Mouse (Mus musculus): ENCODE data around the gene Aldh3b1. TPM values are rescaled to one million over a fixed set of nuclear protein-coding genes. Genes with fewer than 3 reads are reported as not detected.
"Not testable (repeated sequence)": the region's sequence is repeated elsewhere in the genome, so short reads cannot be mapped to it uniquely, and the experiment has no call there.

Gene Aldh3b1
- total RNA-seq (2021) = 1 to 10 TPM; 1.8 to 2.0 TPM
- long read RNA-seq, experiment 1, partial matches to known transcripts = 1 of 4 reads
- long read RNA-seq, experiment 1, other reads (novel, unspliced or antisense) = 3 of 4 reads
- long read RNA-seq, experiment 2, partial matches to known transcripts = 0 of 3 reads
- long read RNA-seq, experiment 2, other reads (novel, unspliced or antisense) = 2 of 3 reads

DNA sequence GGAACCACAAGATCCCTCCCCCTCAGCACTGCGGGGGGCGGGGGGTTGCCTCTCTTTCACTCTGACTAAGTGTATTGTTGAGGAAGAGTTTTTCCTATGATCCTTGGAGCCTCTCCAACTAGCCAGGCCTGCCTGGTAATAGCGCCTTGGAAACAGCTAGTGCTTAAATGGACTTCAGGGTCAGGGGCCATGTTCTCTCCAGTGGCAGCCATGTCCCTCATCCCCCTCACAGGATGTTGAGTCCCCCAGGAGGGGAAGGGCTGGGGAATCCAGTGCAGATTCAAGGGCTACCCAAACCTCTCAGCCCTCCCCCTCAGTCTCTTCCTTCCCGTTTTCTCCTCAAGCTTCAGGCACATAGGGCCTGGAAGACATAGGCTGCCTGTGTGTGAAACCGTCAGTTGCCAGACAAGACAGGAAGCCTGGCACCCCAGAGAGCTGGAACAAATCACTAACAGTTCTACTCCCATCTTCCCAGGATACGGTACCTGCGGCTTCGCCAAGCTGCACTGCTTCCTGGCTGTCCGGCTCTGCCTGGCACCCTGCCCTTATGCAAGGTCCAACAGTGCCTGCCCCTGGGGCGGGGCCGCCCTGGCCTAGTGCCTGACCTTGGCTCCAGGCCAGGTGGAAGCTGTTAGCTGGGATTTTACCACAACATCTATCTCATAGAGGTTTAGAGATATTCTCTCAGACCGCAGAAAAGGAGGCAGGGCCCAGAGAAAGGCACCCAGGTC is at the start of gene Aldh3b1:
Gene Aldh3b1 (minus strand): TSS at position 598 of the 731 bp plus-strand sequence.
- intact Hi-C loops (cut with DNase I) = no loop called here
- DNase-seq (ENCODE audit: low spot score in 2 of 2) = peak; percentile 61 to 63

DNA sequence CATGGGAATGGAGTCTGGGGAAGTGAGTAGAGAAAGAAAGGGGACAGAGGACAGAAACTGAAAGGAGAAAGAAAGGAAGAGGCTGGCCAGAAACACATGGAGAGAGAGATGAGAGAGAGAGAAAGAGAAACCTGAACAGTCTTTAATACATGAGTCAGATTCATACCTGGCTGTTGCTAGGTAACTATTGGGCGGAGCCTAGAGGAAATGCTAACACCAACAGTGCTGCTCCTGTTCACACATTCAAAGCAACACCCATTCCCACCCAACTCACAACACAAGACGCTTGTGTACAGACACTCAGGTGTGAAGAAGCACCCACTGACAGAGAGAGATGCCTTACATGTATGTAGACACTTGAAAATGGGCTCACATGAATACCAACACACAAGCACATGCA is 46.3 kb upstream of the Aldh3b1 start:
- no peak for DNase-seq (ENCODE audit: low spot score in 2 of 2)
- intact Hi-C loops (cut with DNase I) = no loop called here

- DNase-seq (ENCODE audit: low spot score in 2 of 2); intact Hi-C loops (cut with DNase I): not testable (repeated sequence)
These were observed 45.0 kb upstream of the Aldh3b1 start for GRCm38 (mm10) chr19:3974608-3975007.

- no peak for DNase-seq (ENCODE audit: low spot score in 2 of 2)
- intact Hi-C loops (cut with DNase I) = no loop called here
These were observed 42.6 kb upstream of the Aldh3b1 start, which contains the start of gene Aldh3b2 for GRCm38 (mm10) chr19:3972229-3972628. Gene Aldh3b2, plus strand, starts transcription at chr19:3972328.

- intact Hi-C loops (cut with DNase I) = no loop called here
- DNase-seq (ENCODE audit: low spot score in 2 of 2) = no peak
These were observed 37.6 kb upstream of the Aldh3b1 start for GRCm38 (mm10) chr19:3967258-3967657.

DNA sequence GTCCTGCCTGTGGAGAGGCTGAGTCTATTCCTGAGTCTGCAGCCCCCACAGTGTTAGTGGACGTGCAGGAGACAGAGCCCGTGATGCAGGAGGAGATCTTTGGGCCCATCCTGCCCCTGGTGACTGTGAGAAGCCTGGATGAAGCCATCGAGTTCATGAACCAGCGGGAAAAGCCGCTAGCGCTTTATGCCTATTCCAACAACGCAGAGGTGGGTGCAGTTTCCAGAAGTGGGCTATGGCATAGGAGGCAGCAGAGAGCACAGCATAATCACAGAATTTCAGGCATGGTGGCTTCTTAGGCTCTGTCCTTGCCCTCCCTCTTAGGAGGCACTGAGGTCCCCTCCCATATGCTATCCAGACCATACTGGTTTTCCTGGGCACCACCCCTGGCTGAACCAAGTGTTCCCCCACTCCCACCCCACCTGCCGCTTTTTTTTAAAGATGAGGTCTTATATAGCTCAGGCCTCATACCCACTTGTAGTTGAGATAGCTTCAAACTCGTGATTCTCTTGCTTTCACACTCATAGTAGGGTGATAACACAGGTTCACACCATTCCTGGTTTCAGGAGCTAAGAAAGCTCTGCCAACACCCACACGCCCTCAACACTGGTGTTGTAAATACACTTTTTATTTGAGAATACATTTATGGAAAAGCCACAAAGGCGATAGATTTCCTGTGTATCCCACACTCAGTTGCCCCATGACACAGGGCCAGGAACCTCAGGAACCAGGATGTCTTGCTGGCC is 36.9 kb upstream of the Aldh3b1 start:
- peak in 1 of 2 experiments; percentile 45 for DNase-seq (ENCODE audit: low spot score in 2 of 2)
- intact Hi-C loops (cut with DNase I) = no loop called here

DNA sequence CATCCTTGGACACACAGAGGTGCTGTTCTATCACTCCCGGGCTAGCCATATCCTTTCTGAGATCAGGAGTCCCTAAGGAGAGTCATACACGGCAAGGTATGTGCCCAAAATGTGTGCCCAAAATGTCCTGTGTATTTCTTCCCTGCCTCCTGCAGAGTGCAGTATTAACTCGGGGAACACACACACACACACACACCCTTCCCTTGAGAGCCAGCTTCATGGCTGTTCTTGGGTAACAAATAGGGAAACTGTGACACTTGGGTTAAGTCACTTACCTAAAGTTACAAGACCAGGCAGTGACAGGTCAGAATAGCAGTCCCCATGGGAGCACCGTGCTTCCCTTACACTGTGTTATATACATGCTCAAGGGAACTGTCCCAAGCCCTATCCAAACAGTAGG is 34.4 kb upstream of the Aldh3b1 start:
- intact Hi-C loops (cut with DNase I) = no loop called here
- DNase-seq (ENCODE audit: low spot score in 2 of 2) = no peak

- peak in 1 of 2 experiments; percentile 28 for DNase-seq (ENCODE audit: low spot score in 2 of 2)
- intact Hi-C loops (cut with DNase I) = no loop called here
These were observed 32.9 kb upstream of the Aldh3b1 start for GRCm38 (mm10) chr19:3962469-3962868.

DNA sequence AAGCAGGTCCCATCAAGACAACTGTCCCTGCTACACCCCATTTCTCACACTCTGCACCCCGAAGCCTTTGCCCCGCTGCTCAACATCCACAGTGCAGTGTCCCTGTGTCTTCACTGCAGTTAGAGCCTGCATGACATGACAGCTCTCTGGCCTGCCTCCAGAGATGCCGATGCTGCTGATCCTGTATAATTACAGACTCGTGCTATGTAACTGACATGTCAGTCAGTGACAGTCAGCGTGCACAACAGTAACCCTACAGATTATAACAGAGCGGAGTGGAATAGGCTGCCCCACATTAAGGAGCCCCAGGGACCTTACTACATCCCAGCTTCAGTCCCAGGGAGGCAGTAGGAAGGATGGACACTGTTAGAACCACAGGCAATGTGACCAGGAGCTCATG is 32.2 kb upstream of the Aldh3b1 start:
- intact Hi-C loops (cut with DNase I) = not testable (repeated sequence)

GRCm38 (mm10) chr19:3960211-3960610 is 30.6 kb upstream of the Aldh3b1 start:
- intact Hi-C loops (cut with DNase I) = no loop called here

More for the DNA sequence above, 32.2 kb upstream of the Aldh3b1 start:
- DNase-seq (ENCODE audit: low spot score in 2 of 2) = not testable (repeated sequence)

DNA sequence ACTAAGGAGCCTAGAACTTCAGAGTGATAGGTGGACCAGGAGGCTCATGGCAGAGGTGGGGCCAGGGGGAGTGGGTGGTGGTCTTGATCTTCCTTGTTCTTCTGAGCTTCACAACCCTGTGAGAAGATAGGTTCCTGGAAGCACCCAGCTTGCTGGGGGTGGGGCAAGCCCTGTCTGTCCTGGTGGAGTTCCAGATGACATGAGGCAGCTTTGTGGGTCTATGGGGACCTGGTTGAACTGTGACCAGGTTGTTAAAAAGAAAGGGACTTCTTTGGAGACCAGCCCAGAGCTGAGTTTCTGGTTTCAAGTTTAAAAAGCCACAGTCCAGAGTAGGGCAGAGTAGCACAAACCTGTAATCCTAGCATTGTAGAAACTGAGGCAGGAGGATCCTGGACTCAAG is 29.4 kb upstream of the Aldh3b1 start:
- intact Hi-C loops (cut with DNase I) = loop anchor here (10.0 kb wide), 1 partner anchor 126 kb away; the partner anchor contains the start of gene Cabp2

More at GRCm38 (mm10) chr19:3960211-3960610, 30.6 kb upstream of the Aldh3b1 start:
- DNase-seq (ENCODE audit: low spot score in 2 of 2) = no peak

DNA sequence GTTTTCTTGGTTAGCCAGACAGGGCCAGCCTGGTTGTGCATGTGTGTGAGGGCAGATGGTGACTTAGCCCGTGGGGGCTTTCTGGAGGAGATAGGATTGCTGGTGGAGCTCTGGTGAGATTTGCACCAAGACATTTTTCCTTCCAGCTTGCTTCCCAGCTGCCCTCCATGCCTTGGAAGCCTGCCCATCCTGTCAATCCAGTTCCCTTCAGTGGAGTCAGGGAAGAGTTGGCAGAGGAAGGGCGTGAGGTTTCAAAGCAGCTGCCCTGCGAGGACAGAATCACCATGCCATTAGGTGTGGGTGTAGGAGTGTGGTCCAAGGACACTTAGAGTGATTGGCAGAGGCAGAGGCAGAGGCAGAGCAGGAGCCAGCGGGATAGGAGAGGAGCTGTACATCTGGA is 28.9 kb upstream of the Aldh3b1 start, which contains the start of gene Aldh3b3:
Gene Aldh3b3 (plus strand): TSS at position 176 of the 400 bp plus-strand sequence.
- DNase-seq (ENCODE audit: low spot score in 2 of 2) = no peak
- intact Hi-C loops (cut with DNase I) = loop anchor here (10.0 kb wide), 1 partner anchor 126 kb away; the partner anchor contains the start of gene Cabp2

More for the DNA sequence above, 29.4 kb upstream of the Aldh3b1 start:
- no peak for DNase-seq (ENCODE audit: low spot score in 2 of 2)

DNA sequence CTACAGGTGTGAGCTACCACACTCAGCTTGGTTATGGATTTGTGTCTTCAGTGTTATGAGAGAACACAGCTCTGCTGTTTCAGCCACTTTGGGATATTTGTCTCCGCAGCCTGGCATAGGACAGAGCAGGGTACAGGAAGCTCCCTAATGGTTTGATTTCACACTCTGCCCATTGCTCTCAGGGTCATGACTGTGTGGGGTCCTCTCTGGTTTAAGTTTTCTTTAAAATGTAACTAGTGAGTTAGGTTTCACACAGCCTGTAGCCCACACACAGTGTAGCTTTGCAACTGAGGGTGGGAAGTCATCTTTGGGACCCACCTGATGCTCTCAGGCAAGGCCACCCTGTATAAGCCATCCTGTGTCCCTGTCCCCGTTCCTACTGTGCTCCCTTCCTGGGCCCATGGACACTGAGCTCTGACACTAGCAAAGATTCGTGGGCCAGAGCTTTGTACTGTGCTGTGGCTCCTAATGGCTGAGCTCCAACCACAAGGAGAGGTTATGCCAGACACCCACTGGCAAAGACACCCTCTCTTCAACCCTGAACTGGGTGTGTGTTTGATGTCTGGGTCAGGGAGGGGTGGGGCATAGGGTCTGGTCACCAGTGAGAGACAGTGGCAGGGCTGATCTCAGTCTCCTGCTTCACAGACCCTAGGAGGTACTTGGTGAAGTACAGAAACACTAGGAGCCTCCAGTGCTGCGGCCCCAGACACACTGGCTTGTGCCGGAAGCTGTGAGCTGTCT is 27.9 kb upstream of the Aldh3b1 start:
- intact Hi-C loops (cut with DNase I) = loop anchor here (10.0 kb wide), 1 partner anchor 127 kb away; the partner anchor contains the start of gene Cabp2

DNA sequence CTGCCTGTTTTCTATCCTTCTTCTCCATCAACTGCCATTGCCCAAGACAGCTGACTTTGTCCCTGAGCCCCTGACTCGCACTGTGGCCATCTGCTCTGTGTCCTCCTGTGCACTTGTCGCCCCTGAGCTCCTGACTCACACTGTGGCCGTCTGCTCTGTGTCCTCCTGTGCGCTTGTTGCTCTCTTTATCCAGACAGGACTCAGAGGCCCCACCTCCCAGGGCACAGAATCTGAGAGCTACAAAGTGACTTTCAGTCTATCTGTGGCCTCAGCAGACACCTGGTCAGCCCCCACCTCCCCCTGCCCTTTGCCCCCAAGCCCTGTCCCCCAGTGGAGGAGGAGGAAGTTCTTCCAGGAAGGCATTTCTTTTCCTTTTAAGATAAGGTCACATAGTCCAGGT is 26.2 kb upstream of the Aldh3b1 start:
- intact Hi-C loops (cut with DNase I) = loop anchor here (10.0 kb wide), 1 partner anchor 129 kb away; the partner anchor contains the start of gene Cabp2
- no peak for DNase-seq (ENCODE audit: low spot score in 2 of 2)

More for the DNA sequence above, 27.9 kb upstream of the Aldh3b1 start:
- DNase-seq (ENCODE audit: low spot score in 2 of 2) = not testable (repeated sequence)

DNA sequence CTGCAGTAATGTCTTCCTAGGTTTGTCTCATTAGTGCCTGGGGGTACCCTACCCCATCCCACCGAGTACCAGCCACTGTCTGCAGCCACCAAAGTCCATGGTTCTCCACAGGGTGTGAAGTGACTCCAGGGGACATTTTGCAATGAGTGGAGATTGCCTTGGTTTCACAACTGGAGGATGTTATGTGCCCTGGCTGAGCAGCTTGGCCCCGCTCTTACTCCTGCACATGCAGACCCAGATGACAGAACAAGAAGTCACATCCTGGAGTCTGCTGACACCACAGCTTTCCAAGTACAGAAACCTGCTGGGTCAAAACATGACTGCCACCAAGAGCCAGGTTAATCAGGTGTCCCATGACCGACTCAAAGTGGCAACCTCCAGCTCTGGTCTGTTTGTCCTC is 25.4 kb upstream of the Aldh3b1 start:
- no peak for DNase-seq (ENCODE audit: low spot score in 2 of 2)
- intact Hi-C loops (cut with DNase I) = loop anchor here (10.0 kb wide), 1 partner anchor 130 kb away; the partner anchor contains the start of gene Cabp2

GRCm38 (mm10) chr19:3952099-3952498 is 22.5 kb upstream of the Aldh3b1 start:
- intact Hi-C loops (cut with DNase I) = loop anchor here (10.0 kb wide), 1 partner anchor 133 kb away; the partner anchor contains the start of gene Cabp2
- no peak for DNase-seq (ENCODE audit: low spot score in 2 of 2)

DNA sequence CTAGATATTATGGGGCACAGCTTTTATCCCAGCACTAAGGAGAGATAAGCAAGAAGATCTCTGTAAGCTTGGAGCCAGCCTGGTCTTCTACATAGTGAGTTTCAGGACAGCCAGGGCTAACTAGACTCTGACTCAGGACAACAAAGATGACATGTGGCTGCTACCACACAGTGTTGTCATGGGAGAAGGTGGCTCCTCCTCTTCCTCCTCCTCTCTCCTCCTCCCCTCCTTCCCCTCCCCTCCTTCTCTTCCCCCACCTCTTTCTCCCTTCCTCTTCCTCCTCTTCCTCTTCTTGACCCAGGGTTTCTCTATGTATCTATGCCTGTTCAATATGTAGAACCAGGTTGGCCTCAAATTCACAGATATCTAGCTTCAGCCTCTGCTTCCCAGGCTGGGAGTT is 21.9 kb upstream of the Aldh3b1 start:
- no peak for DNase-seq (ENCODE audit: low spot score in 2 of 2)
- intact Hi-C loops (cut with DNase I) = loop anchor here (10.0 kb wide), 1 partner anchor 133 kb away; the partner anchor contains the start of gene Cabp2

DNA sequence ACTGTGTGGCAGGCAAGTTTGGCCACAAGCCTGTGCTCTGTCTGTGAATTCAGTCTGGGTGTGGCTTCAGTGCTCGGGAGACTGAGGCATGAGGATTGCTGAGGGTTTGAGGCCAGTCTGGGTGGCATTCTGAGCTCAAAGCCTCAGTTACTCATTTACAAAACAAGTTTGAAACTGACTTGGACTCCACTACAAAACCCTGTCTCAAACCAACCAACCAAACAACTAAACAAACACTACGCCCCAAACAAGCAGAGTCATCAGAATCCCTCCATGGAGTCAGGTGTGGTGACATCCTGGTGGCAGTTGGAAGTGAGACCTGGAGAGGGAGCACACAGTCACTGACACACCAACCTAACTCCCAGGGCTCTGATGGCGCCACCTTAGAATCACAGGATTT is 20.7 kb upstream of the Aldh3b1 start:
- intact Hi-C loops (cut with DNase I) = loop anchor here (10.0 kb wide), 1 partner anchor 134 kb away; the partner anchor contains the start of gene Cabp2
- no peak for DNase-seq (ENCODE audit: low spot score in 2 of 2)

DNA sequence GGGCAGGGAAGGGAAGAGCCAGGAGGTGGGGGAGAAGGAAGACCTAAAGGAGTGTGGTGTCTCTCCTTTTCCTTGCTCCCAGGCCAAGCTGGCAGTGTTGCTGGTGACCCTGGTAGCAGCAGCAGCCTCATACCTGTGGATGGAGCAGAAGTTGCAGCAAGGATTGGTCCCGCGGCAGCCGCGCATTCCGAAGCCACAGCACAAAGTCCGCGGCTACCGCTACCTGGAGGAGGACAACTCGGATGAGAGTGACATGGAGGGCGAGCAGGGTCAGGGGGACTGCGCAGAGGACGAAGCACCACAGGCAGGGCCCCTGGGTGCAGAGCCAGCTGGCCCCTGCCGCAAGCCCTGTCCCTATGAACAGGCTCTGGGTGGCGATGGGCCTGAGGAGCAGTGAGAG is 18.9 kb upstream of the Aldh3b1 start:
- no peak for DNase-seq (ENCODE audit: low spot score in 2 of 2)
- intact Hi-C loops (cut with DNase I) = no loop called here
